Mouse (Mus musculus): Measurements from ENCODE around the gene Lmbr1l. TPM values are rescaled to one million over a fixed set of nuclear protein-coding genes. Genes with fewer than 3 reads are reported as not detected.

Gene Lmbr1l
- polyA plus RNA-seq, 1 experiment, result 478 TPM

DNA sequence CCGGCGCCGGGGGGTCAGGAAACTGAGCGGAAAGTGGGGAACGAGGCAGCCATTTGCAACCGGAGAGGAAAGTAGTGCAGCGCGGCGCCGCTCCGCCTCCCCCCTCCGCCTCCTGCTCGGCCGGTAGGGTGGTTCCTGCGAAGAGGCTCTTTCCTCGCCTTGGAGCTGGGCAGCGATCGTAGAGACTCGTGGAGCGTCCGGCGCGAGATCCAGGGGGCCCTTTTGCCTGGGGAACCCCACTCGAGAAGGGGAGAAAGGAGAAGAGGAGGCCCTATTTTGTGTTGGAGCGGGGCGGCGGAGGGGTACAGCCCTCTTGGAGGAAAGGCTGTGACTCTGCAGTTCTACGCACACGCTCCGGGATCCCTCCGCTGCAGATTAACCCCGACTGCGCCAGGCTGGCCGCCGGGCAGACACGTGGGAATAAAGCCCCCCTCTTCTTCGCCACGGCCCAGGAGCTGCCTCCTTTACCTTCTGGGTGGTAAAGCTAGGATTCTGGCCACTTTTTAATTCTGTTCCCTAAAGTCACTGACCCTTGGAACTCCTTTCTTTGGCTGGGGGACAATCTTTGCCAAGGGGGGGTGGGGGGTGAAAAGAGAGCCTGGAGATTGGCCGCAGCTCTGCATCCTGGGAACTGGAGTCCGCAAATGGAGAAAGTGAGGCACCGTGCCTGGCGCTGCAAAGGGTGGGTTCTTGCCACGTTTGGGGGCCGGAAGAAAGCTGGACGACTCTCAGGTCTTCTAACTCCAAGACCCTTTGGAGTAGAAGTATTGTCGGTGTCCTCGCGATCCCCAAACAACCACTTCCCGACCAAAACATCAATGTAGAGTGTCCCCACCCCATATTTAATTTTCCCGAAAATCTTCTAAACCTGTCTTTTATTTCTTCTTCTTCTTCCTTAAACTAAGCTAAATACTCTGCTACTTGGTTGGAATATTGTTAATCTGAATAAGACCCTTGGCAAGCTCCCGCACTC is 45.8 kb downstream of the Lmbr1l start:
- H3K27ac ChIP-seq (ENCODE audit: control insufficient read depth, insufficient read depth, low read depth, low read length), result peak overlapping the region; percentile 96
- H3K36me3 ChIP-seq (ENCODE audit: control insufficient read depth, insufficient read depth, low read length), result no peaks in the 10 kb centered on the region
- no peaks in the 10 kb centered on the region for H3K27me3 ChIP-seq (ENCODE audit: control insufficient read depth, insufficient read depth, low read length)
- H3K4me1 ChIP-seq (ENCODE audit: control insufficient read depth, insufficient read depth, low read length), result peaks cover 26% of the 10 kb centered on the region
- peak; percentile 30; the same call in 1 of the 2 replicates for TF ChIP-seq POLR2A (IDR thresholded peaks at IDR 0.05; ENCODE audit: control insufficient read depth, low read depth, low read length)
- no peak for TF ChIP-seq CTCF (IDR thresholded peaks at IDR 0.05; ENCODE audit: control insufficient read depth, insufficient read depth, insufficient replicate concordance, low read depth, low read length)
- H3K4me3 ChIP-seq (ENCODE audit: control insufficient read depth, low read depth, low read length), result peak overlapping the region; percentile 96

GRCm38 (mm10) chr15:98871070-98871915 is 46.7 kb downstream of the Lmbr1l start, which contains the start of gene Kmt2d:
Gene Kmt2d, minus strand, starts transcription at chr15:98871204.
- Histone ChIP-seq H3K36me3 (ENCODE audit: control insufficient read depth, insufficient read depth, low read length) (no peaks in the 10 kb centered on the region), H3K4me1 (ENCODE audit: control insufficient read depth, insufficient read depth, low read length) (peaks cover 27% of the 10 kb centered on the region), H3K27ac (ENCODE audit: control insufficient read depth, insufficient read depth, low read depth, low read length) (peak within 1 kb of the TSS; percentile 96), H3K4me3 (ENCODE audit: control insufficient read depth, low read depth, low read length) (peak within 1 kb of the TSS; percentile 96), H3K27me3 (ENCODE audit: control insufficient read depth, insufficient read depth, low read length) (no peaks in the 10 kb centered on the region)
- TF ChIP-seq POLR2A (IDR thresholded peaks at IDR 0.05; ENCODE audit: control insufficient read depth, low read depth, low read length) (0 out of 2 replicates have a peak, but pooled peaks have one; percentile 12), CTCF (IDR thresholded peaks at IDR 0.05; ENCODE audit: control insufficient read depth, insufficient read depth, insufficient replicate concordance, low read depth, low read length) (no peak)

- Histone ChIP-seq H3K27ac (ENCODE audit: control insufficient read depth, insufficient read depth, low read depth, low read length) (peak overlapping the region; percentile 96), H3K4me3 (ENCODE audit: control insufficient read depth, low read depth, low read length) (peak overlapping the region; percentile 96), H3K4me1 (ENCODE audit: control insufficient read depth, insufficient read depth, low read length) (peaks cover 30% of the 10 kb centered on the region), H3K27me3 (ENCODE audit: control insufficient read depth, insufficient read depth, low read length) (no peaks in the 10 kb centered on the region), H3K36me3 (ENCODE audit: control insufficient read depth, insufficient read depth, low read length) (no peaks in the 10 kb centered on the region; the same call in 1 of the 2 replicates)
- TF ChIP-seq POLR2A (IDR thresholded peaks at IDR 0.05; ENCODE audit: control insufficient read depth, low read depth, low read length) (no peak), CTCF (IDR thresholded peaks at IDR 0.05; ENCODE audit: control insufficient read depth, insufficient read depth, insufficient replicate concordance, low read depth, low read length) (no peak)
These were observed 47.6 kb downstream of the Lmbr1l start for GRCm38 (mm10) chr15:98870179-98871069.

- H3K27me3 ChIP-seq (ENCODE audit: control insufficient read depth, insufficient read depth, low read length), result no peaks in the 10 kb centered on the region
- H3K4me3 ChIP-seq (ENCODE audit: control insufficient read depth, low read depth, low read length), result peak overlapping the region; percentile 68
- H3K4me1 ChIP-seq (ENCODE audit: control insufficient read depth, insufficient read depth, low read length), result peaks cover 30% of the 10 kb centered on the region
- no peak overlapping the region; the same call in 1 of the 2 replicates for H3K27ac ChIP-seq (ENCODE audit: control insufficient read depth, insufficient read depth, low read depth, low read length)
- no peaks in the 10 kb centered on the region; the same call in none of the 2 replicates for H3K36me3 ChIP-seq (ENCODE audit: control insufficient read depth, insufficient read depth, low read length)
- no peak for TF ChIP-seq CTCF (IDR thresholded peaks at IDR 0.05; ENCODE audit: control insufficient read depth, insufficient read depth, insufficient replicate concordance, low read depth, low read length)
- TF ChIP-seq POLR2A (IDR thresholded peaks at IDR 0.05; ENCODE audit: control insufficient read depth, low read depth, low read length), result no peak
These were observed 48.5 kb downstream of the Lmbr1l start for GRCm38 (mm10) chr15:98869342-98870178.

GRCm38 (mm10) chr15:98868346-98869063 is 49.5 kb downstream of the Lmbr1l start:
- no peak for TF ChIP-seq CTCF (IDR thresholded peaks at IDR 0.05; ENCODE audit: control insufficient read depth, insufficient read depth, insufficient replicate concordance, low read depth, low read length)
- no peak for TF ChIP-seq POLR2A (IDR thresholded peaks at IDR 0.05; ENCODE audit: control insufficient read depth, low read depth, low read length)
- Histone ChIP-seq H3K27me3 (ENCODE audit: control insufficient read depth, insufficient read depth, low read length) (no peaks in the 10 kb centered on the region), H3K27ac (ENCODE audit: control insufficient read depth, insufficient read depth, low read depth, low read length) (no peak overlapping the region; the same call in none of the 2 replicates), H3K4me3 (ENCODE audit: control insufficient read depth, low read depth, low read length) (no peak overlapping the region; the same call in 1 of the 2 replicates), H3K36me3 (ENCODE audit: control insufficient read depth, insufficient read depth, low read length) (peaks cover 2% of the 10 kb centered on the region), H3K4me1 (ENCODE audit: control insufficient read depth, insufficient read depth, low read length) (peaks cover 30% of the 10 kb centered on the region)

All from testis, adult 2 months (tissue).